Mouse (Mus musculus) megakaryocyte, embryonic 14.5 days (primary cell): ENCODE data around the gene Mrpl27.

Experiments
- FLI1 ChIP-seq: IDR thresholded peaks from 2 replicates; pipeline ENCODE4 v1.6.1; 2012; ENCODE audit warnings: low read length, inconsistent platforms, mixed read lengths
- GATA1 ChIP-seq: IDR thresholded peaks from 3 replicates; pipeline ENCODE4 v1.6.1; 2012; ENCODE audit warnings: mixed read lengths, low read length, inconsistent platforms, borderline replicate concordance

DNA sequence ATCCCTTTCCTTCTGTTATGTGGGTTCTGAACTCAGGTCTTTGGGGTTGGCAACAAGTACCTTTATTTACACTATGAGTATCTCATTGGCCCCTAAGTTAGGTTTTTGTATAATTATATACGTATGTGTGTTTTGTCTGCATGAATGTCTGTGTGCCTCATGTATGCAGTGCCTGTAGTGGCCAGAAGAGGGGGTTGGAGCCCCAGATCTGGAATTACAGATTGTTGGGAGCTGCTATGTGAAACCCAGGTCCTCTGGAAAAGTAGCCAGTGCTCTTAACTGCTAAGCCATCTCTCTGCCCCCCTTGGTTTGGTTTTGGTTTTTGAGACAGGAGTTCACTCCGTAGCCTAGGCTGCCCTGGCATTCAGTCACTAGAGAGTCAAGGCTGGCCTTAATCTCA is 43.6 kb downstream of the Mrpl27 start:
- TF ChIP-seq GATA1 = no peak
- TF ChIP-seq FLI1 = no peak
